Mouse (Mus musculus): ENCODE measurements around the gene Mlh1.

DNA sequence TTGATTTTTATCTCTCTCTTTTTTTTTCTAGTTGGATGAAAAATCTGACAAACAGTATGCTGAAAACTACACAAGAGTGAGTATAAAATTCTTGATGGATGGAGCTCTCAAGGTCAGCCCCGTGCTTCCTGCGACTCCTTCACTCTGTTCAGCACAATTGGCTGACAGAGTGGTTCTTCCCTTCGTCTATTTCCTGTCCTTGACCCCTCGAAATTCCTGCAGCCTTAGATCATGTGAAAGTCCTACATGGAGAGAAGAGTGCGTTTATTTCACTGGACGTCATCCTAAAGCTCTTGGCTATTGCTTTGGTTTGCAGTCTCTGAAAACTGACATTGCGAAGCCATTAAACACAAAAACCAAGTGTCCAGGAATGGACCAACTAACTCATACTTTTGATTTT lies 82.9 kb downstream of the Mlh1 start:
- TF ChIP-seq CTCF (IDR thresholded peaks at IDR 0.05; ENCODE audit: borderline replicate concordance, insufficient read depth, low read length) (no peak), POLR2A (IDR thresholded peaks at IDR 0.05; ENCODE audit: low read depth, low read length) (no peak)
